Mouse (Mus musculus) lung, adult 2 months (tissue): ENCODE measurements around the gene AC134908.4.

Source experiments
- CTCF ChIP-seq: fragments of 200-500 bp; IDR thresholded peaks from 2 replicates; pipeline ENCODE4 v1.5.1; 2011; ENCODE audit warnings: mild to moderate bottlenecking, low read length, control low read depth; ENCODE audit not compliant: insufficient read depth
- POLR2A ChIP-seq: fragments of 200-500 bp; IDR thresholded peaks from 2 replicates; pipeline ENCODE4 v1.6.1; 2011; ENCODE audit warnings: low read depth, mild to moderate bottlenecking, control low read depth, low read length, borderline replicate concordance; ENCODE audit errors: extremely low read depth

GRCm38 (mm10) chr17:25781339-25781738 lies 14.1 kb downstream of the AC134908.4 start:
- TF ChIP-seq CTCF: no peak
- no peak for TF ChIP-seq POLR2A
